Mouse (Mus musculus) brain, embryonic 14.5 days (tissue): ENCODE results near the gene Slc38a3. TPM values are rescaled to one million over a fixed set of nuclear protein-coding genes. Genes with fewer than 3 reads are reported as not detected.

Experiments
- DNase-seq: peaks from one replicate; pipeline ENCODE4 v3.0.0-alpha.2; 2011; ENCODE audit warnings: low read depth
- CTCF ChIP-seq: fragments of 200-500 bp; IDR thresholded peaks from 2 replicates; pipeline ENCODE4 v1.5.1; 2012; ENCODE audit warnings: inconsistent platforms, mild to moderate bottlenecking, moderate library complexity, borderline replicate concordance; ENCODE audit not compliant: insufficient read depth, insufficient read length; ENCODE audit errors: extremely low read depth
- POLR2A ChIP-seq: fragments of 200-500 bp; IDR thresholded peaks from 2 replicates; pipeline ENCODE4 v1.6.1; 2012; ENCODE audit warnings: mild to moderate bottlenecking, inconsistent platforms, borderline replicate concordance; ENCODE audit not compliant: poor library complexity, insufficient read depth, insufficient read length, severe bottlenecking; ENCODE audit errors: extremely low read depth
- polyA plus RNA-seq: library from polyadenylated mRNA; depleted of rRNA; stranded (reverse); fragments of >200 nt; gene quantifications from 2 replicates; pipeline ENCODE4 v1.2.3, GENCODE M21; 2012

The Slc38a3 gene
- polyA plus RNA-seq, 1 experiment: 79.7 TPM

GRCm38 (mm10) chr9:107618778-107619545, 50.4 kb downstream of the Slc38a3 start:
- peak; percentile 79 for DNase-seq

DNA sequence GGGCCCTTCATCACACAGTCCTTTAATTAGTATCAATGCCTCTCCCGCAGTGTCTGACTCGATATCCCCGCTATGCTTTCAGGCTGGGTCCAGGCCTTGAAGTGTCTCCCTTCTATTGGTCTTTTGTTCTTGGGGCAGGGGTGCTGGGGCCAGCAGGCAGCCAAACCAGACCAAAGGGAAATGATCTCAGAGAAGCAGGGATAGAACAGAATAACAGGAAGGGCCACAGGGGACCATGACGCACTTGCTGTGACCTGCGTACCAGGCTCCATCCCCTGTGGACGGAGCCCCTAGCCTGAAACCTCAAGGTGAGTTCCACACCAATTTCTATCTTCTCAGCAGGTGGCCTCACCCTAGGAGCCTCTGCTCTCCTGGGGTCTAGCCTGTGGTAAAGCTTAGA, 51.2 kb downstream of the Slc38a3 start:
- TF ChIP-seq CTCF: no peak
- no peak for TF ChIP-seq POLR2A
- DNase-seq: no peak

More at GRCm38 (mm10) chr9:107618778-107619545, 50.4 kb downstream of the Slc38a3 start:
- TF ChIP-seq CTCF: no peak
- TF ChIP-seq POLR2A: no peak

GRCm38 (mm10) chr9:107617461-107617860, 51.9 kb downstream of the Slc38a3 start:
- DNase-seq: no peak
- TF ChIP-seq POLR2A (no peak), CTCF (no peak)

DNA sequence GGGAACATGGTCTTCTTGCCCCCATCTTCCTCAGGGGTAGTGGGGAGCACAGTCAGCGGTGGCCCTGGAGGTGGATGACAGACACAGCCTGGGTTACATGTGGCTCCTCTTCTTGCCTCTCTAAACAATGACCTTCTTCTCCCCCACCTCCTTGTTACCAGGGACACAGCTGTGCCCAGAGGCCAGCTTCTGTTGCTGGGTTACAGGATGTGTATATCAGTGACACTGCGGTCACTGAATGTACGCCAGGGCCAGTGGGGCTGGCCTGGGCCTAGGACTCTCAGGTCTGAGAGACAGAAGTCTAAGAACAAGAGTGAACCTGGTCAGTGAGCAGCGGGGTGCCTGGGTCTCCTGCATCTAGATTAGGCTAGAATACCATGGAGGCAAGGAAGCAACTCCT, 54.3 kb downstream of the Slc38a3 start:
- TF ChIP-seq POLR2A (no peak), CTCF (no peak)
- no peak for DNase-seq

DNA sequence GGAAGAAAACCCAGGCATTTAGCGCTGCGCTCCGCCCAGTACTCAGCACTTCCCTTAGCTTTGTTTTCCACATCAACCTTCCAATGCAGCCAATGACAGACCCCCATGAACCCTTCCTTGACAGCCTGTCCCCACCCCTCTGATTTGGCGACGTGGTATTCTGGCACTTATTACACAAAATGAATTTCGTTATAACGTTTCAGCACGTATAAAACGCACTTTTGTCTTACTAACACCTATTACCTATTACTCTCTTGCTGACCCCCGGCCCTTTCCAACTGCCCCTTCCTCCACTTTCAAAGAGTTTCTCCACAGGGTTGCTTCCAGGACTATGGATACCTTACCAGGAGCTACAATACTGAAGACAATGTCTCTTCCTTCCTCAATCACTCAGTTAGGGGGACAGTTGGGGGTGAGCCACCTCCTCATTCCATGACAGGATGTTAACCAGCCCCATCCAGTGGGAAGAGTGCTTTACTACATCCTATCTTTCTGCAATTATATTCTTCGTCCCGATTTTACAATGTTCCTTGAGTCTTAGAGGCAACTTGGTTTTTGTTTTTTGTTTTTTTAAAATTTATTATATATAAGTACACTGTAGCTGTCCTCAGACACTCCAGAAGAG, 56.3 kb downstream of the Slc38a3 start:
- TF ChIP-seq POLR2A: no peak
- peak; percentile 22; the same call in 1 of the 2 replicates for TF ChIP-seq CTCF
- peak; percentile 73 for DNase-seq

DNA sequence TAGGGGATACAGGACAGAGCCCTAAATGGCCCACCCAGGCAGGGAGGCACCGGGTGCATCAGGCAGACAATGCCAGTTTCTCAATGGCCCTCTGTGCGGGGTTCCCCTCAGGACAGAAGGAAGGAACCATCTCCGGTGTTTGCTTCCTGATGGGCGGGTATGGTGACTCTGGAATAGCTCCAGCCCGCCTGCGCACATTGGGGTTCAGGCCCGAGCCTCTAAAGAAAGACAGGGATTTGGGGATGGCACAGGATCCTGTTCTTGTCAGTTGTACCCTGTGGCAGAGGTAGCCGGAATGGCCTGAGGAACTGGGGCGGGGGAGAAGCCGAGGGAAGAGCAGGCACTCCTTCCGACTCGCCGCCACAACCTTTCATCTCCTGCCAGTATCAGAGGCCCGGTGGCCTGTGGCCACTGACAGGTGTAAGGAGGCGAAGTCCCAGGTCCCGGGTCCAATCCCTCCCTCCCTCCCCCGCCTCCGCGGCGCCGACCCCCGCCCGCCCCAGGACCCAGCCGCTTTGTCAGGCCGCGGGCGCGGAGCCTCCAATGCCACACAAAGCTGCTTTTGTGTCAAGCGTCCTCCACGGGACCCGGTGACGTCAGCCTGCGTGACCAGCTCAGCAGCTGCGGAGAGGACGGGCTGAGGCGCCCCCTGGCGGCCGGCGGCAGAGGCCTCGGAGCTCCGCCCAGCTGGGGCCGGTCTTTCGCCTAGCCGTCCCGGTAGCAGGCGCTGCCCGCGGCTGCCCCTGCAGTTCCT, 57.0 kb downstream of the Slc38a3 start:
- TF ChIP-seq CTCF: peak; percentile 97
- TF ChIP-seq POLR2A: peak; percentile 58; the same call in 1 of the 2 replicates

DNA sequence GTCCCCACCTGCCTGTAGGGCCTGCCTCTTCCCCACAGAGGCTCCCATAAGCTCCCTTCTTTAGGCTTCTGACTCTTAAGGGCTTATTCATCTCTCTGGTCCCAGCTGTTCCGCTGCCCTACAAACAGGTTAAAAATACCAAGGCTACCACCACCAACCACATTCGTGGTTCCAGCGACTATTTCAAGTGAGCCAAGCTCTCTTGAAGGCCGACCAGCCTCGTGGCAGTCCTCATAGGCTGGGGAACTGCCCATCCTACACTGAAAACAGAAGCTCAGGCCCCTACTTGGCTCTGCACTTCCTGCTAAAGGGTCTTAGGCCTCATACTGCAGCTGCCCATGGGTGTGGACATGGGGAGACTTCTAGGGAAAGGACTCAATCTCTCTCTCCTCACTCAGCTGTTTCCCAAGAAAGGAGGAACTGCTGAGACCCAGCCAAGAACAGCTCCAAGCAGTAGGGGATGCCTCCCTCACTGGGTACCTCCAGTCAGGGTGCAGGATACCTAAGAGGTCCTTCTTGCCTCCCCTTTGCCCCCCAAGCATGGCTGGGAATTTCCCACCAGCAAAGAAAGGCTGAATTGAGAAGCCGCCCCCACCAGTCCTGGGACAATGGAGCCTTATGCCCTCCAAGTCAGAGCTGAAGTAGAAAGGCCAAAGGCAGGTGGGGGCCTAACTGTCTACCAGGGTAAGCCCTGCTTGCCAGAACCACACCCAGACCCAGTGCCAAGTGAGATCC, 57.7 kb downstream of the Slc38a3 start:
- peak; percentile 40 for DNase-seq
- TF ChIP-seq POLR2A (no peak), CTCF (no peak)

More for the DNA sequence above, 57.0 kb downstream of the Slc38a3 start:
- DNase-seq: peak; percentile 99

GRCm38 (mm10) chr9:107609433-107609830, 59.9 kb downstream of the Slc38a3 start:
- DNase-seq: no peak
- no peak for TF ChIP-seq CTCF
- no peak for TF ChIP-seq POLR2A

DNA sequence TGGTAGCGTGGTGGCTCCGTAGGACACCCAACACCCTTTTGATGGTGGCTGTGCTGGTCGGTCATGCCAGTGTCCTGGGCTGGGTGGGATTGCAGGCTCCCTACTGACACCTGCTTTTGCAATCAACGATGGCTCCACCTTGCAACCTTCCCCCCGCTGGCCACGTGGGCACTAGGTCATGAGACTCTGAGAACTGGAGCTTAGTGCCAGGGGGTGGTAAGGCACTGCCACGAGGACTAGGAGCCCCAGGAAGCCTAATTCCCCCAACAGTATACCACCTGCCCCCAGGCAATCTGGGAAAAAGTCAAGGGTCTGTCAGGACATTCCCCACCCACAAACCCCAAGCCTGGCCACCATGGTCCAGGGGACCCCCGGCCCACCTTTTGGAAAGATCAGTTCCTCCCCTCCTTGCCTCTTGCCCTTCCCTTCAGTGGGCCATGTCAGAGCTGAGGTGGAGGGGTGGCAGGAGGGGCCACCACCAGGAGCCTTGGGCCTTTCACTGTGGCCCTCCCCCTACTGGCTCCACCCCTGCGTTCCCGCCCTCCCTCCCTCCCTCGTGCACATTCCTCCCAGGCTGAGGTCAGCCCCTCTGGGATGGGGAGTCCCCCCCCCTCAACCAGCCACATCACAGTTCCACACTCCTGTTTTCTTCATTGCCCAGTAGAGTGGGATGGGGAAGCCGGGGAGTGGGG, 60.4 kb downstream of the Slc38a3 start, which contains the start of gene Sema3b:
Sema3b (minus strand) TSS at position 489 of the 692 bp plus-strand sequence.
- DNase-seq: peak; percentile 46
- TF ChIP-seq POLR2A: no peak

DNA sequence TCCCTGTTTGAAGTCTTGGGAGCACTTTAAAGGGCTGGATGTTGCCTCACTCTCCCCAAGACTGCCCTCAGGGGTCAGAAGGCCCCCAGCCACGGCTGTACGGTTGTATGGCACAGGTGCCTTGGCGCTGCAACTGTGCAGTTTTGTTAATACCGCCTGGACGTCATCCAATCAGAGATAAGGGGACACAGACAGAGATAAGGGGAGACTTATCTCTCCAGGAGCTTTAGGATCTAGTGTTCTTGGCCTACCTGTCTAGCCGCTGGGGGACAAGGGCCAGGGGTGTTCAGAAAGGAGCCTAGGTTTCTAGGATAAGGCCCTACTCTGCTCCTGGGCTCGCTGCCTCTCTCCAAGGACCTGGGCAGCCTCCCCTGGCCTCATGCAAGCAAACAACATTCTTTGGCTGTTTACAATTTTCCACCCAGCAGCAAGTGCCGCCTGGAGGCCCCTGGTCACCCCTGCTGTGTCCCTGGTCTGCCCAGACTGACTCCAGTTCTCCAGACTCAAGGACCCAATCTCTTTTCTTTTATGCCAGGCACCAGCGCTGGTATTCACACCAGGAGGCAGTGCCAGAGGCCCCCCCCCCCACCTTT, 61.6 kb downstream of the Slc38a3 start:
- no peak for TF ChIP-seq CTCF
- TF ChIP-seq POLR2A: no peak
- DNase-seq: no peak
